Mouse (Mus musculus) kidney, postnatal 10 days (tissue): Measurements from ENCODE around the gene Zbtb16.

Source experiments
- DNase-seq: peaks from one replicate; pipeline ENCODE4 v3.0.0; 2021; ENCODE audit warnings: mixed read lengths

The Zbtb16 gene

GRCm38 (mm10) chr9:48761732-48762637 is 74.0 kb downstream of the Zbtb16 start:
- no peak for DNase-seq

GRCm38 (mm10) chr9:48761175-48761556 is 74.9 kb downstream of the Zbtb16 start:
- DNase-seq, result peak; percentile 29

- DNase-seq, result peak; percentile 85
These were observed 75.4 kb downstream of the Zbtb16 start for GRCm38 (mm10) chr9:48760449-48761174.

- no peak for DNase-seq
These were observed 76.9 kb downstream of the Zbtb16 start for GRCm38 (mm10) chr9:48759098-48759497.

GRCm38 (mm10) chr9:48757650-48758580 is 78.1 kb downstream of the Zbtb16 start:
- no peak for DNase-seq

- no peak for DNase-seq
These were observed 79.7 kb downstream of the Zbtb16 start for GRCm38 (mm10) chr9:48756261-48756812.

GRCm38 (mm10) chr9:48755438-48756070 is 80.5 kb downstream of the Zbtb16 start:
- no peak for DNase-seq

- no peak for DNase-seq
These were observed 81.6 kb downstream of the Zbtb16 start for GRCm38 (mm10) chr9:48754418-48754817.

GRCm38 (mm10) chr9:48753881-48754280 is 82.1 kb downstream of the Zbtb16 start:
- no peak for DNase-seq

GRCm38 (mm10) chr9:48751900-48752299 is 84.1 kb downstream of the Zbtb16 start:
- no peak for DNase-seq

- DNase-seq, result no peak
These were observed 86.4 kb downstream of the Zbtb16 start for GRCm38 (mm10) chr9:48749666-48750065.

GRCm38 (mm10) chr9:48749168-48749567 is 86.9 kb downstream of the Zbtb16 start:
- no peak for DNase-seq

GRCm38 (mm10) chr9:48748761-48749160 is 87.3 kb downstream of the Zbtb16 start:
- DNase-seq, result no peak

GRCm38 (mm10) chr9:48748216-48748615 is 87.8 kb downstream of the Zbtb16 start:
- no peak for DNase-seq

GRCm38 (mm10) chr9:48746506-48746905 is 89.5 kb downstream of the Zbtb16 start:
- no peak for DNase-seq

GRCm38 (mm10) chr9:48745347-48746119 is 90.5 kb downstream of the Zbtb16 start:
- DNase-seq, result no peak

- DNase-seq, result peak; percentile 37
These were observed 91.1 kb downstream of the Zbtb16 start for GRCm38 (mm10) chr9:48744916-48745315.

GRCm38 (mm10) chr9:48744451-48744850 is 91.6 kb downstream of the Zbtb16 start:
- DNase-seq, result no peak

GRCm38 (mm10) chr9:48743338-48744285 is 92.4 kb downstream of the Zbtb16 start:
- DNase-seq, result no peak

- no peak for DNase-seq
These were observed 93.9 kb downstream of the Zbtb16 start for GRCm38 (mm10) chr9:48742150-48742549.
